ENCODE assay signal across 19 mouse cellular contexts in genomic region chr11:109107518-109108205, GRCm38 (mm10). TPM values are rescaled to one million over a fixed set of nuclear protein-coding genes. Genes with fewer than 3 reads are reported as not detected.
A peak's percentile ranks its signal among the peaks of the same experiment; 100 is the strongest.
DNase-seq lines count a peak whose midpoint lies in the region; ATAC-seq and TF ChIP-seq lines count a peak whose summit lies in the region.
"Had no signal": no experiment of that assay in that cellular context is flagged by ENCODE, and none has a peak within 500 bp of the region (broad histone marks: within the 10 kb centered on the region; RNA-seq: fewer than 3 reads in every experiment).

No protein-coding gene starts in this region.

- no peak overlapping the region for H3K4me3 ChIP-seq in kidney, embryonic 14.5 days (ENCODE audit: low read length)
- no peak overlapping the region for H3K4me3 ChIP-seq in hindbrain, embryonic 12.5 days
- no peak overlapping the region for H3K4me3 ChIP-seq in midbrain, embryonic 12.5 days
- H3K4me3 ChIP-seq in neural tube, embryonic 14.5 days (ENCODE audit: low read depth, low read length), result no peak overlapping the region
- no peak overlapping the region for H3K4me3 ChIP-seq in intestine, postnatal 0 days (ENCODE audit: low read depth, low read length)
- no peak overlapping the region for H3K4me3 ChIP-seq in intestine, embryonic 15.5 days (replicated peaks)
- H3K4me3 ChIP-seq: erythroblast, embryonic 14.5 days; heart, adult 2 months; left cerebral cortex, adult 2 months had no signal

- peaks cover 4% of the 10 kb centered on the region; the same call in 1 of the 2 replicates for H3K4me1 ChIP-seq in kidney, embryonic 14.5 days (ENCODE audit: control insufficient read depth, insufficient read depth, low read length)
- peaks cover 45% of the 10 kb centered on the region for H3K4me1 ChIP-seq in hindbrain, embryonic 12.5 days
- peaks cover 30% of the 10 kb centered on the region for H3K4me1 ChIP-seq in midbrain, embryonic 12.5 days
- H3K4me1 ChIP-seq in neural tube, embryonic 14.5 days (ENCODE audit: control insufficient read depth, insufficient read depth, low read length), result peaks cover 19% of the 10 kb centered on the region
- H3K4me1 ChIP-seq in intestine, postnatal 0 days (replicated peaks; ENCODE audit: control insufficient read depth, insufficient read depth, low read length), result no peaks in the 10 kb centered on the region
- H3K4me1 ChIP-seq in intestine, embryonic 15.5 days (replicated peaks), result peaks cover 6% of the 10 kb centered on the region

- H3K9me3 ChIP-seq in kidney, embryonic 14.5 days (ENCODE audit: control insufficient read depth, low read length), result no peaks in the 10 kb centered on the region
- H3K9me3 ChIP-seq in hindbrain, embryonic 12.5 days (replicated peaks), result no peaks in the 10 kb centered on the region
- no peaks in the 10 kb centered on the region for H3K9me3 ChIP-seq in midbrain, embryonic 12.5 days
- no peaks in the 10 kb centered on the region for H3K9me3 ChIP-seq in neural tube, embryonic 14.5 days (ENCODE audit: control insufficient read depth, low read length)
- no peaks in the 10 kb centered on the region for H3K9me3 ChIP-seq in intestine, postnatal 0 days (ENCODE audit: control insufficient read depth)
- no peaks in the 10 kb centered on the region for H3K9me3 ChIP-seq in intestine, embryonic 15.5 days

- H3K27ac ChIP-seq in kidney, embryonic 14.5 days (ENCODE audit: low read depth, low read length), result no peak overlapping the region
- H3K27ac ChIP-seq in hindbrain, embryonic 12.5 days, result peak overlapping the region; percentile 86
- H3K27ac ChIP-seq in midbrain, embryonic 12.5 days (replicated peaks), result peak overlapping the region; percentile 75
- H3K27ac ChIP-seq in neural tube, embryonic 14.5 days (ENCODE audit: low read depth, low read length), result peak overlapping the region; percentile 60
- no peak overlapping the region for H3K27ac ChIP-seq in intestine, postnatal 0 days (ENCODE audit: low read depth, low read length)
- no peak overlapping the region for H3K27ac ChIP-seq in intestine, embryonic 15.5 days
- H3K27ac ChIP-seq: heart, adult 2 months; left cerebral cortex, adult 2 months had no signal

- H3K4me2 ChIP-seq in kidney, embryonic 14.5 days (replicated peaks; ENCODE audit: low read depth, low read length), result no peak overlapping the region
- H3K4me2 ChIP-seq in hindbrain, embryonic 12.5 days (replicated peaks), result no peak overlapping the region; the same call in 1 of the 2 replicates
- peak overlapping the region; percentile 19; the same call in 1 of the 2 replicates for H3K4me2 ChIP-seq in midbrain, embryonic 12.5 days (replicated peaks)
- H3K4me2 ChIP-seq in neural tube, embryonic 14.5 days (ENCODE audit: low read depth, low read length), result no peak overlapping the region
- H3K4me2 ChIP-seq in intestine, postnatal 0 days (replicated peaks; ENCODE audit: low read depth), result no peak overlapping the region
- no peak overlapping the region for H3K4me2 ChIP-seq in intestine, embryonic 15.5 days (replicated peaks)
- H3K4me2 ChIP-seq: liver, embryonic 11.5 days had no signal

- peak; percentile 41 for ATAC-seq in kidney, embryonic 14.5 days (ENCODE audit: low FRiP score, low TSS enrichment)
- ATAC-seq in hindbrain, embryonic 12.5 days (ENCODE audit: low FRiP score), result no peak
- peak; percentile 58; the same call in 1 of the 2 replicates for ATAC-seq in midbrain, embryonic 12.5 days (ENCODE audit: low FRiP score, low read depth)
- ATAC-seq in neural tube, embryonic 14.5 days (ENCODE audit: low read depth), result 0 out of 2 replicates have a peak, but pooled peaks have one; percentile 32
- ATAC-seq in intestine, postnatal 0 days, result no peak
- ATAC-seq in intestine, embryonic 15.5 days, result no peak

- no peak for TF ChIP-seq CTCF in intestine, postnatal 0 days (IDR thresholded peaks at IDR 0.05; ENCODE audit: low read depth)

- WGBS in kidney, embryonic 14.5 days, result 22% methylated on average over 11 of the region's 11 CpGs
- WGBS in hindbrain, embryonic 12.5 days, result 18% methylated on average over 11 of the region's 11 CpGs
- WGBS in midbrain, embryonic 12.5 days, result 28% methylated on average over 11 of the region's 11 CpGs
- 12% methylated on average over 11 of the region's 11 CpGs for WGBS in neural tube, embryonic 14.5 days
- 70% methylated on average over 11 of the region's 11 CpGs for WGBS in intestine, postnatal 0 days
- 56% methylated on average over 11 of the region's 11 CpGs for WGBS in intestine, embryonic 15.5 days

- no peaks in the 10 kb centered on the region for H3K27me3 ChIP-seq in kidney, embryonic 14.5 days (ENCODE audit: control insufficient read depth, insufficient read depth, low read length)
- H3K27me3 ChIP-seq in hindbrain, embryonic 12.5 days, result no peaks in the 10 kb centered on the region
- H3K27me3 ChIP-seq in midbrain, embryonic 12.5 days, result no peaks in the 10 kb centered on the region
- H3K27me3 ChIP-seq in neural tube, embryonic 14.5 days (ENCODE audit: control insufficient read depth, insufficient read depth, low read length), result no peaks in the 10 kb centered on the region
- no peaks in the 10 kb centered on the region for H3K27me3 ChIP-seq in intestine, postnatal 0 days (replicated peaks; ENCODE audit: control insufficient read depth, insufficient read depth, low read length)
- H3K27me3 ChIP-seq in intestine, embryonic 15.5 days (replicated peaks), result no peaks in the 10 kb centered on the region

- DNase-seq in kidney, adult 9 months, result no peak
- no peak for DNase-seq in cerebellum, postnatal 4 days (ENCODE audit: low spot score in 2 of 2)
- DNase-seq: adrenal gland, adult 8-10 months; B cell, adult 2 months; cerebellum, postnatal 36 days; heart, adult 2 months; kidney, adult 11 months; thymus, adult 2 months had no signal

- no peaks in the 10 kb centered on the region for H3K36me3 ChIP-seq in kidney, embryonic 14.5 days (ENCODE audit: control insufficient read depth, insufficient read depth, low read length)
- H3K36me3 ChIP-seq in hindbrain, embryonic 12.5 days, result no peaks in the 10 kb centered on the region
- H3K36me3 ChIP-seq in midbrain, embryonic 12.5 days, result no peaks in the 10 kb centered on the region
- H3K36me3 ChIP-seq in neural tube, embryonic 14.5 days (ENCODE audit: control insufficient read depth, insufficient read depth, low read length), result no peaks in the 10 kb centered on the region
- no peaks in the 10 kb centered on the region for H3K36me3 ChIP-seq in intestine, postnatal 0 days (ENCODE audit: control insufficient read depth, insufficient read depth)
- H3K36me3 ChIP-seq in intestine, embryonic 15.5 days, result no peaks in the 10 kb centered on the region

- no peak overlapping the region for H3K9ac ChIP-seq in kidney, embryonic 14.5 days (ENCODE audit: low read depth, low read length)
- H3K9ac ChIP-seq in hindbrain, embryonic 12.5 days, result no peak overlapping the region
- 0 out of 2 replicates have a peak overlapping the region, but pooled peaks have one; percentile 12 for H3K9ac ChIP-seq in midbrain, embryonic 12.5 days (replicated peaks)
- no peak overlapping the region for H3K9ac ChIP-seq in neural tube, embryonic 14.5 days (replicated peaks; ENCODE audit: low read depth, low read length)
- no peak overlapping the region for H3K9ac ChIP-seq in intestine, postnatal 0 days (ENCODE audit: low read depth, low read length)
- H3K9ac ChIP-seq in intestine, embryonic 15.5 days, result no peak overlapping the region

RNA-seq across cellular contexts. Expression of gene E030025P04Rik, which starts 36.5 kb away (rescaled TPM):
- not detected in 2 replicates for polyA plus RNA-seq in kidney, embryonic 14.5 days (2014; fragmentation: Nextera tagmentation; extraction: Ambion mirVana)
- not detected in 2 replicates for polyA plus RNA-seq in hindbrain, embryonic 12.5 days (2016; fragmentation: Nextera tagmentation; extraction: Ambion mirVana)
- polyA plus RNA-seq in midbrain, embryonic 12.5 days (2016; fragmentation: Nextera tagmentation; extraction: Ambion mirVana), result not detected in 2 replicates
- not detected in 2 replicates for polyA plus RNA-seq in neural tube, embryonic 14.5 days (2014; fragmentation: Nextera tagmentation; extraction: Ambion mirVana)
- polyA plus RNA-seq in intestine, postnatal 0 days (2015; fragmentation: Nextera tagmentation; extraction: Ambion mirVana), result not detected in 2 replicates
- not detected in 2 replicates for polyA plus RNA-seq in intestine, embryonic 15.5 days (2015; fragmentation: Nextera tagmentation; extraction: Ambion mirVana)
- polyA plus RNA-seq: erythroblast, embryonic 14.5 days; heart, adult 2 months; heart, postnatal 0 days; large intestine, adult 2 months; liver, embryonic 11.5 days; thymus, adult 2 months had no signal

Comparison
In these comparisons a context has a peak if more than half of its experiments do, and no peak if none do; other contexts are left out.
1. ATAC-seq: peak in kidney, embryonic 14.5 days (single experiment), midbrain, embryonic 12.5 days (single experiment) and neural tube, embryonic 14.5 days (single experiment); none in hindbrain, embryonic 12.5 days (single experiment), intestine, postnatal 0 days (single experiment) and intestine, embryonic 15.5 days (single experiment).
2. H3K27ac ChIP-seq: peak in hindbrain, embryonic 12.5 days (single experiment), midbrain, embryonic 12.5 days (single experiment) and neural tube, embryonic 14.5 days (single experiment); none in kidney, embryonic 14.5 days (single experiment), intestine, postnatal 0 days (single experiment) and intestine, embryonic 15.5 days (single experiment).